Mouse (Mus musculus): ENCODE data around the gene Gpr180. TPM values are rescaled to one million over a fixed set of nuclear protein-coding genes. Genes with fewer than 3 reads are reported as not detected.

Gpr180 gene
- polyA plus RNA-seq, 1 experiment from 2014 or later: 35.4 TPM

DNA sequence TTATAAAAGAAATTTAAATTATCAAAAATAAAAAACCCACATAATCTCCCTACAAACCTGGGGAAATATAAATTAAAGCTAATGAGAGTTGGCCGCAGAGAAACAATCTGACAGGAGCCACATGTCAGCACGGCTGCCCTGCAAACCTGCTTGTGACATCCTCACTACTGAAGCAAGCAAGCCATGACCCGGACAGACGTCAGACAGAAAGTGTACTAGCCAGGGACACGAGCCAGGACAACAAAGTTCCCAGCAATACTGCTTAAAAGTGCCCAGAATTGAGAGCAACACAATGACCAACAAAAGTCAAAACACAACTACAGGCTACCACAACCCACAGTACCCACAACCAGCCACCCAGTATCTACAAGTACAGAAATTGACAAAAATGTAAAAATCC lies 10.7 kb upstream of the Gpr180 start:
- Histone ChIP-seq H3K27me3 (replicated peaks) (no peaks in the 10 kb centered on the region), H3K4me3 (no peak overlapping the region), H3K9ac (no peak overlapping the region), H3K27ac (ENCODE audit: poor library complexity, severe bottlenecking) (no peak overlapping the region), H3K36me3 (peaks cover 83% of the 10 kb centered on the region), H3K9me3 (replicated peaks) (no peaks in the 10 kb centered on the region), H3K4me2 (no peak overlapping the region), H3K4me1 (replicated peaks) (peaks cover 5% of the 10 kb centered on the region)
- 93% methylated on average over 5 of the region's 5 CpGs for WGBS
- ATAC-seq (ENCODE audit: insufficient number of reproducible peaks, low FRiP score): no peak

GRCm38 (mm10) chr14:118131472-118131871 lies 5.5 kb upstream of the Gpr180 start:
- Histone ChIP-seq H3K27ac (ENCODE audit: poor library complexity, severe bottlenecking) (no peak overlapping the region), H3K9me3 (replicated peaks) (no peaks in the 10 kb centered on the region), H3K9ac (peak overlapping the region; percentile 87), H3K4me1 (replicated peaks) (peaks cover 16% of the 10 kb centered on the region), H3K4me3 (peak overlapping the region; percentile 75), H3K36me3 (peaks cover 37% of the 10 kb centered on the region), H3K27me3 (replicated peaks) (peaks cover 4% of the 10 kb centered on the region), H3K4me2 (peak overlapping the region; percentile 84)
- 78% methylated on average over 7 of the region's 7 CpGs for WGBS
- no peak for ATAC-seq (ENCODE audit: insufficient number of reproducible peaks, low FRiP score)

GRCm38 (mm10) chr14:118131931-118132641 lies 4.9 kb upstream of the Gpr180 start:
- Histone ChIP-seq H3K27ac (ENCODE audit: poor library complexity, severe bottlenecking) (peak overlapping the region; percentile 2; the same call in 1 of the 2 replicates), H3K36me3 (peaks cover 31% of the 10 kb centered on the region), H3K9ac (peak overlapping the region; percentile 87), H3K4me3 (peak overlapping the region; percentile 75), H3K27me3 (replicated peaks) (peaks cover 4% of the 10 kb centered on the region), H3K4me1 (replicated peaks) (peaks cover 18% of the 10 kb centered on the region), H3K9me3 (replicated peaks) (no peaks in the 10 kb centered on the region), H3K4me2 (peak overlapping the region; percentile 84)
- WGBS: 11% methylated on average over 21 of the region's 21 CpGs
- ATAC-seq (ENCODE audit: insufficient number of reproducible peaks, low FRiP score): peak; percentile 24

GRCm38 (mm10) chr14:118132642-118132977 lies 4.3 kb upstream of the Gpr180 start, which contains the start of gene Tgds:
Gene Tgds (minus strand): TSS chr14:118132755.
- peak within 1 kb of the TSS; percentile 2; the same call in 1 of the 2 replicates for H3K27ac ChIP-seq (ENCODE audit: poor library complexity, severe bottlenecking)

GRCm38 (mm10) chr14:118137487-118137886 lies 529 bp downstream of the Gpr180 start:
- Histone ChIP-seq H3K4me2 (peak overlapping the region; percentile 77), H3K27ac (ENCODE audit: poor library complexity, severe bottlenecking) (no peak overlapping the region), H3K9ac (peak overlapping the region; percentile 90), H3K9me3 (replicated peaks) (no peaks in the 10 kb centered on the region), H3K36me3 (peaks cover 26% of the 10 kb centered on the region), H3K4me3 (peak overlapping the region; percentile 84), H3K27me3 (replicated peaks) (peaks cover 4% of the 10 kb centered on the region), H3K4me1 (replicated peaks) (peaks cover 14% of the 10 kb centered on the region)
- 1% methylated on average over 13 of the region's 13 CpGs for WGBS
- no peak for ATAC-seq (ENCODE audit: insufficient number of reproducible peaks, low FRiP score)

More at GRCm38 (mm10) chr14:118132642-118132977, 4.3 kb upstream of the Gpr180 start, which contains the start of gene Tgds:
- ATAC-seq (ENCODE audit: insufficient number of reproducible peaks, low FRiP score): peak; percentile 83
- peak within 1 kb of the TSS; percentile 87 for H3K9ac ChIP-seq
- H3K9me3 ChIP-seq (replicated peaks): no peaks in the 10 kb centered on the region
- peaks cover 18% of the 10 kb centered on the region for H3K4me1 ChIP-seq (replicated peaks)
- H3K4me3 ChIP-seq: peak within 1 kb of the TSS; percentile 75
- under 1% methylated on average over 28 of the region's 28 CpGs for WGBS
- H3K4me2 ChIP-seq: peak within 1 kb of the TSS; percentile 84
- H3K36me3 ChIP-seq: peaks cover 26% of the 10 kb centered on the region
- H3K27me3 ChIP-seq (replicated peaks): peaks cover 4% of the 10 kb centered on the region

DNA sequence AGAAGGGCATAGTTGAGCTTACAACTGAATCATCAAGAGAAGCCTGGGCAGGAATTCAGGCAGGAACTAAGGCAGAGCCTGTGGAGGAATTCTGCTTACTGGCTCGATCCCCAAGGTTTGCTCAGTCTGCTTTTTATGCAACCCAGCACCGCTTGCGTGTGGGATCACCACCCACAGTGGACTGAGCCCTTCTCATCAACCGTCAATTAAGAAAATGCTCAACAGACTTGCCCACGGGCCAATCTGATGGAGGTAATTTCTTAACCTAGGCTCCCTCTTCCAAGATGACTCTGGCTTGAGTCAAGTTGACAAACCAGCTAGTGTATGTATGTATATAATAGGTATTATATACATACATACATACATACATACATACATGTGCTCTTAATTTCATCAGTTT lies 5.3 kb downstream of the Gpr180 start:
- Histone ChIP-seq H3K36me3 (peaks cover 39% of the 10 kb centered on the region), H3K27ac (ENCODE audit: poor library complexity, severe bottlenecking) (no peak overlapping the region), H3K9ac (no peak overlapping the region), H3K4me2 (no peak overlapping the region), H3K4me1 (replicated peaks) (peaks cover 7% of the 10 kb centered on the region), H3K27me3 (replicated peaks) (no peaks in the 10 kb centered on the region), H3K9me3 (replicated peaks) (no peaks in the 10 kb centered on the region), H3K4me3 (no peak overlapping the region)
- no peak for ATAC-seq (ENCODE audit: insufficient number of reproducible peaks, low FRiP score)
- WGBS: 93% methylated on average over 5 of the region's 5 CpGs

- Histone ChIP-seq H3K27ac (ENCODE audit: poor library complexity, severe bottlenecking) (no peak overlapping the region), H3K27me3 (replicated peaks) (no peaks in the 10 kb centered on the region), H3K9ac (no peak overlapping the region), H3K4me3 (no peak overlapping the region), H3K9me3 (replicated peaks) (no peaks in the 10 kb centered on the region), H3K4me1 (replicated peaks) (no peaks in the 10 kb centered on the region), H3K4me2 (no peak overlapping the region), H3K36me3 (peaks cover 29% of the 10 kb centered on the region)
- WGBS: 94% methylated on average over 13 of the region's 13 CpGs
- ATAC-seq (ENCODE audit: insufficient number of reproducible peaks, low FRiP score): no peak
These were observed 11.1 kb downstream of the Gpr180 start for GRCm38 (mm10) chr14:118148046-118148445.

GRCm38 (mm10) chr14:118148554-118148953 lies 11.6 kb downstream of the Gpr180 start:
- H3K27me3 ChIP-seq (replicated peaks): no peaks in the 10 kb centered on the region
- no peak overlapping the region for H3K4me3 ChIP-seq
- H3K4me1 ChIP-seq (replicated peaks): no peaks in the 10 kb centered on the region
- H3K9me3 ChIP-seq (replicated peaks): no peaks in the 10 kb centered on the region
- no peak for ATAC-seq (ENCODE audit: insufficient number of reproducible peaks, low FRiP score)
- WGBS: 76% methylated on average over 10 of the region's 10 CpGs
- H3K9ac ChIP-seq: no peak overlapping the region
- no peak overlapping the region for H3K27ac ChIP-seq (ENCODE audit: poor library complexity, severe bottlenecking)
- peaks cover 29% of the 10 kb centered on the region for H3K36me3 ChIP-seq
- no peak overlapping the region for H3K4me2 ChIP-seq

- Histone ChIP-seq H3K27ac (ENCODE audit: poor library complexity, severe bottlenecking) (no peak overlapping the region), H3K27me3 (replicated peaks) (no peaks in the 10 kb centered on the region), H3K9me3 (replicated peaks) (no peaks in the 10 kb centered on the region), H3K9ac (no peak overlapping the region), H3K4me1 (replicated peaks) (no peaks in the 10 kb centered on the region), H3K4me2 (no peak overlapping the region), H3K36me3 (peaks cover 47% of the 10 kb centered on the region), H3K4me3 (no peak overlapping the region)
- WGBS: 83% methylated on average over 26 of the region's 26 CpGs
- no peak for ATAC-seq (ENCODE audit: insufficient number of reproducible peaks, low FRiP score)
These were observed 13.9 kb downstream of the Gpr180 start for GRCm38 (mm10) chr14:118150656-118151551.

- Histone ChIP-seq H3K9ac (no peak overlapping the region), H3K27ac (ENCODE audit: poor library complexity, severe bottlenecking) (no peak overlapping the region), H3K9me3 (replicated peaks) (no peaks in the 10 kb centered on the region), H3K27me3 (replicated peaks) (0 out of 2 replicates have a peak, but pooled peaks cover 3% of the 10 kb centered on the region), H3K36me3 (peaks cover 52% of the 10 kb centered on the region), H3K4me1 (replicated peaks) (no peaks in the 10 kb centered on the region), H3K4me3 (no peak overlapping the region), H3K4me2 (no peak overlapping the region)
- ATAC-seq (ENCODE audit: insufficient number of reproducible peaks, low FRiP score): no peak
- 68% methylated on average over 5 of the region's 5 CpGs for WGBS
These were observed 14.8 kb downstream of the Gpr180 start for GRCm38 (mm10) chr14:118151651-118152293.

DNA sequence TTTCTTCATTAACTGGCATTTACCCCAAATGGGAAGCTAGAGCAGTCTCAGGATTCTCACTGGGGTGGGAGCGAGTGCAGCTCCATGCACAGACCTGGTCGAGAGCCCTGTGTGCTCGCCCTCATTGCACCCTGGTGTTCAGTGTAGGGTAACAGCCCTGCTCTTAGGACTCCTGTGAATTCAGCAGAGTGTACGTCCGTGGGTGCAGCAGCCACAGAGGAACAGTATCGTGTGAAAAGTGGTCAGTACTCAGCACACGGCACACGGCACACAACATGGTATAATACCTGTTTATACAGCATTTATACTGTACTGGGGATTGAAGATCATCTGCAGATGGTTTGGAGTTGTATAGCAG lies 15.3 kb downstream of the Gpr180 start:
- no peak overlapping the region for H3K4me3 ChIP-seq
- H3K27me3 ChIP-seq (replicated peaks): 0 out of 2 replicates have a peak, but pooled peaks cover 3% of the 10 kb centered on the region
- WGBS: 91% methylated on average over 8 of the region's 8 CpGs
- no peak; the same call in 1 of the 2 replicates for ATAC-seq (ENCODE audit: insufficient number of reproducible peaks, low FRiP score)
- H3K4me2 ChIP-seq: no peak overlapping the region
- no peak overlapping the region for H3K9ac ChIP-seq
- no peaks in the 10 kb centered on the region for H3K9me3 ChIP-seq (replicated peaks)
- peaks cover 53% of the 10 kb centered on the region for H3K36me3 ChIP-seq
- H3K4me1 ChIP-seq (replicated peaks): no peaks in the 10 kb centered on the region
- no peak overlapping the region for H3K27ac ChIP-seq (ENCODE audit: poor library complexity, severe bottlenecking)

All from heart, embryonic 12.5 days (tissue).